ENCODE assay signal across 9 mouse cellular contexts in genomic region chr11:95210185-95211030, GRCm38 (mm10). TPM values are rescaled to one million over a fixed set of nuclear protein-coding genes. Genes with fewer than 3 reads are reported as not detected.
DNase-seq lines count a peak whose midpoint lies in the region; ATAC-seq lines count a peak whose summit lies in the region.
"Had no signal": no experiment of that assay in that cellular context is flagged by ENCODE, and none has a peak within 500 bp of the region (broad histone marks: within the 10 kb centered on the region; RNA-seq: fewer than 3 reads in every experiment).

No protein-coding gene starts in this region.

- H3K4me3 ChIP-seq in limb, embryonic 10.5 days = peak overlapping the region; percentile 48
- peak overlapping the region; percentile 26 for H3K4me3 ChIP-seq in midbrain, embryonic 11.5 days (ENCODE audit: low read depth, low read length)

- 5% methylated on average over 22 of the region's 22 CpGs for WGBS in limb, embryonic 10.5 days
- WGBS in midbrain, embryonic 11.5 days = 3% methylated on average over 21 of the region's 22 CpGs

- H3K9ac ChIP-seq in midbrain, embryonic 11.5 days (ENCODE audit: low read length) = peak overlapping the region; percentile 30; the same call in 1 of the 2 replicates

- H3K4me1 ChIP-seq in limb, embryonic 10.5 days = peaks cover 55% of the 10 kb centered on the region
- H3K4me1 ChIP-seq in midbrain, embryonic 11.5 days (ENCODE audit: control insufficient read depth, insufficient read depth, low read length) = peaks cover 3% of the 10 kb centered on the region; the same call in 1 of the 2 replicates

- DNase-seq in adrenal gland, postnatal 14 days = peak; percentile 58
- no peak for DNase-seq in adrenal gland, adult 8-10 months
- peak; percentile 63 for DNase-seq in Muller cell, postnatal 12 days (ENCODE audit: inconsistent ontology term)
- peak; percentile 24 to 35 for DNase-seq in heart, postnatal 10 days
- peak; percentile 79 for DNase-seq in limb, embryonic 10.5 days (ENCODE audit: low spot score)
- DNase-seq in midbrain, embryonic 11.5 days (ENCODE audit: low spot score, missing footprints) = peak; percentile 95
- no peak for DNase-seq in right cerebral cortex, postnatal 10 days (ENCODE audit: low spot score in 2 of 2)

- intact Hi-C loops in heart, postnatal 10 days (cut with DNase I) = no loop called here

- peak; percentile 78 for ATAC-seq in midbrain, embryonic 11.5 days (ENCODE audit: low FRiP score)
- ATAC-seq in activated CD4-positive, CD25-positive, alpha-beta regulatory T cell, adult 4 months = no peak

- peaks cover 84% of the 10 kb centered on the region for H3K27me3 ChIP-seq in limb, embryonic 10.5 days (ENCODE audit: low read depth, poor library complexity, severe bottlenecking)
- H3K27me3 ChIP-seq in midbrain, embryonic 11.5 days (ENCODE audit: control insufficient read depth, insufficient read depth, low read length) = no peaks in the 10 kb centered on the region; the same call in 1 of the 2 replicates

- peak overlapping the region; percentile 69 for H3K27ac ChIP-seq in limb, embryonic 10.5 days
- no peak overlapping the region for H3K27ac ChIP-seq in midbrain, embryonic 11.5 days (ENCODE audit: low read depth, low read length)

- no peaks in the 10 kb centered on the region for H3K36me3 ChIP-seq in limb, embryonic 10.5 days
- H3K36me3 ChIP-seq in midbrain, embryonic 11.5 days (ENCODE audit: control insufficient read depth, insufficient read depth, low read length) = no peaks in the 10 kb centered on the region

- no peaks in the 10 kb centered on the region for H3K9me3 ChIP-seq in limb, embryonic 10.5 days (replicated peaks)
- no peaks in the 10 kb centered on the region for H3K9me3 ChIP-seq in midbrain, embryonic 11.5 days (ENCODE audit: control insufficient read depth, low read length)

- H3K4me2 ChIP-seq in midbrain, embryonic 11.5 days = peak overlapping the region; percentile 49

RNA-seq across cellular contexts. Expression of gene Tac4, which starts 50.9 kb away (rescaled TPM):
- not detected in 2 replicates for total RNA-seq in adrenal gland, postnatal 14 days (2021)
- total RNA-seq in adrenal gland, adult 8-10 months (2022) = not detected
- total RNA-seq in heart, postnatal 10 days (2021) = not detected
- polyA plus RNA-seq in limb, embryonic 10.5 days (2016; fragmentation: Nextera tagmentation; extraction: Ambion mirVana) = not detected in 2 replicates
- not detected in 2 replicates for polyA plus RNA-seq in midbrain, embryonic 11.5 days (2014; fragmentation: Nextera tagmentation; extraction: Ambion mirVana)
- not detected for polyA plus RNA-seq in activated CD4-positive, CD25-positive, alpha-beta regulatory T cell, adult 4 months (2017; shearing (Covaris generic))
- total RNA-seq: heart, postnatal 14 days had no signal

Comparison
In these comparisons a context has a peak if more than half of its experiments do, and no peak if none do; other contexts are left out.
1. DNase-seq: peak in adrenal gland, postnatal 14 days (single experiment), Muller cell, postnatal 12 days (single experiment), heart, postnatal 10 days (2 of 2), limb, embryonic 10.5 days (single experiment) and midbrain, embryonic 11.5 days (single experiment); none in adrenal gland, adult 8-10 months (single experiment) and right cerebral cortex, postnatal 10 days (0 of 2).